ENCODE assay signal across 24 mouse cellular contexts in the genomic region with DNA sequence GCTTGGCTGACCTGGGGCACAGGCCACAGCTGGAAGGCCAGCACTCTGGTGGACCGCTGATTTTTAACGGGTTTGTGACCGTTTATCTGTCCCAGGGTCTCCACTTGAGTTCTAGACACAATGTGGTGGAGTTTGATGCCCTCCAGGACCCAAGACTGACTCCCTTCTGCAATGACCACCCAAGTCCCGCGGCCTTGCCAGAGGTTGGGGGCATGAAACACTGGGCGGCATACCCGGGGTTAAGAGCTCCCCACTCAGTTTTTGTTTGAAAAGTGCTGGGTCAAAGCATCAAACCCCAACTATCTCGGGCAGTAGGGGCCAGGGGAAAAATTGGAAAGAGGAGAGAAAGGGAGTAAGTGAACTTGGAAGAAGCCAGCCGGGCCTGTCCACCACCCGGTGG. TPM values are rescaled to one million over a fixed set of nuclear protein-coding genes. Genes with fewer than 3 reads are reported as not detected.
A peak's percentile ranks its signal among the peaks of the same experiment; 100 is the strongest.
DNase-seq lines count a peak whose midpoint lies in the region; ATAC-seq and TF ChIP-seq lines count a peak whose summit lies in the region.
"Had no signal": no experiment of that assay in that cellular context is flagged by ENCODE, and none has a peak within 500 bp of the region (broad histone marks: within the 10 kb centered on the region; RNA-seq: fewer than 3 reads in every experiment).

No protein-coding gene starts in this region.

- ATAC-seq in hindbrain, postnatal 0 days, result no peak
- ATAC-seq in kidney, embryonic 16.5 days (ENCODE audit: low FRiP score, low TSS enrichment), result no peak
- ATAC-seq in neural tube, embryonic 11.5 days (ENCODE audit: insufficient read depth, low FRiP score, low TSS enrichment), result no peak

- H3K4me2 ChIP-seq in hindbrain, postnatal 0 days (ENCODE audit: low read depth, low read length), result no peak overlapping the region
- H3K4me2 ChIP-seq in kidney, embryonic 16.5 days (replicated peaks; ENCODE audit: low read depth, low read length), result peak overlapping the region; percentile 44
- H3K4me2 ChIP-seq in neural tube, embryonic 11.5 days (ENCODE audit: low read depth), result no peak overlapping the region
- H3K4me2 ChIP-seq: forebrain, embryonic 15.5 days; liver, embryonic 15.5 days had no signal

- peaks cover 99% of the 10 kb centered on the region for H3K27me3 ChIP-seq in hindbrain, embryonic 10.5 days (ENCODE audit: insufficient read depth, poor library complexity, severe bottlenecking)
- 0 out of 2 replicates have a peak, but pooled peaks cover 13% of the 10 kb centered on the region for H3K27me3 ChIP-seq in hindbrain, postnatal 0 days (ENCODE audit: insufficient read depth, low read length)
- peaks cover 88% of the 10 kb centered on the region for H3K27me3 ChIP-seq in kidney, embryonic 16.5 days (ENCODE audit: insufficient read depth, low read length)
- H3K27me3 ChIP-seq in neural tube, embryonic 11.5 days (ENCODE audit: control insufficient read depth, insufficient read depth, low read length), result peaks cover 83% of the 10 kb centered on the region
- H3K27me3 ChIP-seq in cerebellum, adult 2 months (ENCODE audit: control insufficient read depth, insufficient read depth, low read length), result no peaks in the 10 kb centered on the region

- WGBS in hindbrain, embryonic 10.5 days, result 3% methylated on average over 10 of the region's 10 CpGs
- 11% methylated on average over 10 of the region's 10 CpGs for WGBS in hindbrain, postnatal 0 days
- WGBS in kidney, embryonic 16.5 days, result 7% methylated on average over 10 of the region's 10 CpGs
- 3% methylated on average over 10 of the region's 10 CpGs for WGBS in neural tube, embryonic 11.5 days
- WGBS in cerebellum, adult 2 months, result 59% methylated on average over 10 of the region's 10 CpGs

- peaks cover 66% of the 10 kb centered on the region for H3K4me1 ChIP-seq in hindbrain, embryonic 10.5 days (replicated peaks)
- peaks cover 24% of the 10 kb centered on the region for H3K4me1 ChIP-seq in hindbrain, postnatal 0 days (ENCODE audit: insufficient read depth, low read length)
- H3K4me1 ChIP-seq in kidney, embryonic 16.5 days (ENCODE audit: insufficient read depth, low read length), result peaks cover 45% of the 10 kb centered on the region
- peaks cover 18% of the 10 kb centered on the region for H3K4me1 ChIP-seq in neural tube, embryonic 11.5 days (ENCODE audit: control insufficient read depth, insufficient read depth, low read length)
- H3K4me1 ChIP-seq in cerebellum, adult 2 months (ENCODE audit: control insufficient read depth, insufficient read depth, low read length), result peaks cover 18% of the 10 kb centered on the region

- no peak overlapping the region for H3K9ac ChIP-seq in hindbrain, postnatal 0 days (replicated peaks; ENCODE audit: low read length)
- peak overlapping the region; percentile 42; the same call in 1 of the 2 replicates for H3K9ac ChIP-seq in kidney, embryonic 16.5 days (replicated peaks; ENCODE audit: low read length)
- no peak overlapping the region for H3K9ac ChIP-seq in neural tube, embryonic 11.5 days (ENCODE audit: low read length)
- H3K9ac ChIP-seq: forebrain, embryonic 15.5 days; liver, embryonic 15.5 days had no signal

- peak; percentile 38 for DNase-seq in hindbrain, embryonic 10.5 days (ENCODE audit: low spot score)
- DNase-seq in hindbrain, postnatal 0 days (ENCODE audit: low spot score), result no peak
- no peak for DNase-seq in kidney, postnatal 36 days
- DNase-seq in neural tube, embryonic 11.5 days (ENCODE audit: low spot score), result peak; percentile 32
- DNase-seq in neural tube, embryonic 10.5 days (ENCODE audit: extremely low spot score, low spot score), result no peak
- no peak for DNase-seq in cerebellum, adult 2 months
- DNase-seq: adrenal gland, postnatal 10 days; heart, postnatal 4 days; liver; right cerebral cortex, postnatal 14 days; thymus, adult 2 months; thymus, postnatal 4 days had no signal

- no peak for TF ChIP-seq CTCF in hindbrain, postnatal 0 days (IDR thresholded peaks at IDR 0.05; ENCODE audit: low read depth)
- no peak for TF ChIP-seq CTCF in cerebellum, adult 2 months (IDR thresholded peaks at IDR 0.05; ENCODE audit: borderline replicate concordance, insufficient read depth, low read depth, low read length)

- no peak overlapping the region for H3K27ac ChIP-seq in hindbrain, embryonic 10.5 days
- no peak overlapping the region for H3K27ac ChIP-seq in hindbrain, postnatal 0 days
- peak overlapping the region; percentile 73 for H3K27ac ChIP-seq in kidney, embryonic 16.5 days (ENCODE audit: low read length)
- H3K27ac ChIP-seq in neural tube, embryonic 11.5 days (ENCODE audit: low read depth, low read length), result no peak overlapping the region
- H3K27ac ChIP-seq in cerebellum, adult 2 months (ENCODE audit: insufficient read depth, low read length), result no peak overlapping the region
- H3K27ac ChIP-seq: forebrain, embryonic 15.5 days; heart, embryonic 10.5 days; liver, embryonic 15.5 days; stomach, postnatal 0 days had no signal

- no peaks in the 10 kb centered on the region for H3K9me3 ChIP-seq in hindbrain, embryonic 10.5 days
- no peaks in the 10 kb centered on the region for H3K9me3 ChIP-seq in hindbrain, postnatal 0 days (ENCODE audit: low read length)
- H3K9me3 ChIP-seq in kidney, embryonic 16.5 days (ENCODE audit: low read length), result no peaks in the 10 kb centered on the region
- H3K9me3 ChIP-seq in neural tube, embryonic 11.5 days (ENCODE audit: control insufficient read depth, low read length), result no peaks in the 10 kb centered on the region
- H3K9me3 ChIP-seq: forebrain, embryonic 15.5 days; heart, embryonic 10.5 days; liver, embryonic 15.5 days had no signal

- no peaks in the 10 kb centered on the region for H3K36me3 ChIP-seq in hindbrain, embryonic 10.5 days
- no peaks in the 10 kb centered on the region for H3K36me3 ChIP-seq in hindbrain, postnatal 0 days (ENCODE audit: insufficient read depth, low read length)
- no peaks in the 10 kb centered on the region for H3K36me3 ChIP-seq in kidney, embryonic 16.5 days (ENCODE audit: insufficient read depth, low read length)
- no peaks in the 10 kb centered on the region for H3K36me3 ChIP-seq in neural tube, embryonic 11.5 days (ENCODE audit: control insufficient read depth, insufficient read depth, low read length)
- H3K36me3 ChIP-seq: forebrain, embryonic 15.5 days; heart, embryonic 10.5 days; liver, embryonic 15.5 days had no signal

- H3K4me3 ChIP-seq in hindbrain, embryonic 10.5 days, result no peak overlapping the region
- no peak overlapping the region for H3K4me3 ChIP-seq in hindbrain, postnatal 0 days (ENCODE audit: low read length)
- H3K4me3 ChIP-seq in kidney, embryonic 16.5 days (ENCODE audit: low read length), result no peak overlapping the region
- no peak overlapping the region for H3K4me3 ChIP-seq in neural tube, embryonic 11.5 days (ENCODE audit: low read depth, low read length)
- H3K4me3 ChIP-seq in cerebellum, adult 2 months (replicated peaks; ENCODE audit: insufficient read depth, low read depth, low read length), result no peak overlapping the region
- H3K4me3 ChIP-seq: forebrain, embryonic 15.5 days; liver, embryonic 15.5 days; myocyte had no signal

- TF ChIP-seq POLR2A in cerebellum, adult 2 months (IDR thresholded peaks at IDR 0.05; ENCODE audit: borderline replicate concordance, insufficient read depth, low read length), result no peak

RNA-seq across cellular contexts. Expression of a gene that starts 13.8 kb away (rescaled TPM):
- 14.0 and 61.1 TPM in 2 replicates for polyA plus RNA-seq in hindbrain, embryonic 10.5 days (2016; fragmentation: Nextera tagmentation; extraction: Ambion mirVana)
- total RNA-seq in hindbrain, postnatal 0 days (2014; rRNA removed), result 31.3 and 47.0 TPM in 2 replicates
- 30.6 and 34.6 TPM in 2 replicates for polyA plus RNA-seq in hindbrain, postnatal 0 days (2015; fragmentation: Nextera tagmentation; extraction: Ambion mirVana)
- polyA plus RNA-seq in kidney, embryonic 16.5 days (2015; fragmentation: Nextera tagmentation; extraction: Ambion mirVana), result 52.8 and 65.4 TPM in 2 replicates
- 44.9 and 45.2 TPM in 2 replicates for polyA plus RNA-seq in neural tube, embryonic 11.5 days (2014; fragmentation: Nextera tagmentation; extraction: Ambion mirVana)
- 38.1 and 38.8 TPM in 2 replicates for polyA plus RNA-seq in cerebellum, adult 2 months (2012; rRNA removed)
- total RNA-seq: adrenal gland, postnatal 10 days; gastrocnemius, adult 8-10 months; granulocyte monocyte progenitor cell, adult 5-6 weeks; heart, postnatal 4 days; megakaryocyte-erythroid progenitor cell, adult 5-6 weeks had no signal
- polyA plus RNA-seq: heart, embryonic 16.5 days; intestine, embryonic 16.5 days; liver, embryonic 15.5 days; lung, embryonic 16.5 days; myocyte; stomach, postnatal 0 days had no signal

Comparison
In these comparisons a context has a peak if more than half of its experiments do, and no peak if none do; other contexts are left out.
1. DNase-seq: peak in hindbrain, embryonic 10.5 days (single experiment) and neural tube, embryonic 11.5 days (single experiment); none in hindbrain, postnatal 0 days (single experiment), kidney, postnatal 36 days (0 of 2), neural tube, embryonic 10.5 days (single experiment) and cerebellum, adult 2 months (0 of 2).